Mouse (Mus musculus) CH12.LX (cell line): ENCODE data around the gene Parp3. TPM values are rescaled to one million over a fixed set of nuclear protein-coding genes. Genes with fewer than 3 reads are reported as not detected.

ENCODE experiments used
- DNase-seq: peaks from one replicate; pipeline ENCODE4 v3.0.0-alpha.2; 2013; ENCODE audit errors: extremely low read depth
- H3K27ac ChIP-seq: 2 replicates; pipeline ENCODE4 v1.5.1; 2012; ENCODE audit warnings: low read depth, mild to moderate bottlenecking, control low read depth, moderate library complexity; ENCODE audit not compliant: insufficient read depth
- H3K27me3 ChIP-seq: replicated peaks from 2 replicates; pipeline ENCODE3; 2012; ENCODE audit warnings: inconsistent platforms
- H3K36me3 ChIP-seq, 2 experiments: replicated peaks in 1 of 2; 2 replicates each; pipeline versions ENCODE3 to v1.6.1; 2012; ENCODE audit warnings: inconsistent platforms in 1 of 2, low read length in 1 of 2, mild to moderate bottlenecking in 1 of 2, mixed read lengths in 1 of 2, moderate library complexity in 1 of 2; ENCODE audit not compliant: control insufficient read depth in 1 of 2, insufficient read depth in 1 of 2
- H3K4me1 ChIP-seq, 2 experiments: 2 replicates each; pipeline ENCODE4 v1.6.1; 2012; ENCODE audit warnings: inconsistent platforms in 1 of 2, moderate library complexity in 1 of 2; ENCODE audit not compliant: insufficient read depth in 2 of 2, control insufficient read depth in 1 of 2
- H3K4me2 ChIP-seq: 2 replicates; pipeline ENCODE4 v1.6.1; 2012; ENCODE audit warnings: low read depth, mild to moderate bottlenecking, control low read depth; ENCODE audit not compliant: poor library complexity, insufficient read depth, severe bottlenecking
- H3K4me3 ChIP-seq, 3 experiments: fragments of 150-350 bp in 1 of 3; sonication (generic) in 1 of 3; replicated peaks in 1 of 3; 2 replicates each; pipeline versions ENCODE3 to v1.5.1; 2011 to 2012; ENCODE audit warnings: low read depth in 2 of 3, low read length in 2 of 3, mild to moderate bottlenecking in 2 of 3, moderate library complexity in 2 of 3, control low read depth in 1 of 3, improper control_type of control experiment in 1 of 3, inconsistent platforms in 1 of 3, mixed read lengths in 1 of 3; ENCODE audit not compliant: poor library complexity in 1 of 3
- H3K79me2 ChIP-seq: replicated peaks from 2 replicates; pipeline ENCODE4 v1.6.1; 2012; ENCODE audit warnings: mild to moderate bottlenecking, moderate library complexity; ENCODE audit not compliant: control insufficient read depth, poor library complexity, insufficient read depth, severe bottlenecking; ENCODE audit errors: extremely low read depth
- H3K9ac ChIP-seq: 2 replicates; pipeline ENCODE4 v1.6.1; 2012; ENCODE audit warnings: low read depth, mild to moderate bottlenecking, control low read depth, moderate library complexity; ENCODE audit not compliant: insufficient read depth
- H3K9me3 ChIP-seq: replicated peaks from 2 replicates; pipeline ENCODE3; 2012; ENCODE audit warnings: low read length, inconsistent platforms, mixed read lengths
- CHD1 ChIP-seq: IDR thresholded peaks from 2 replicates; pipeline ENCODE4 v1.6.1; 2012; ENCODE audit warnings: low read depth, low read length, improper control_type of control experiment, inconsistent platforms
- CHD2 ChIP-seq: IDR thresholded peaks from 2 replicates; pipeline ENCODE4 v1.6.1; 2011; ENCODE audit warnings: low read length, improper control_type of control experiment
- CTCF ChIP-seq, 2 experiments: IDR thresholded peaks in 1 of 2; conservative IDR thresholded peaks in 1 of 2; 2 replicates each; pipeline ENCODE4 v1.5.1; 2011 to 2012; ENCODE audit warnings: low read depth in 2 of 2, low read length in 2 of 2, improper control_type of control experiment in 1 of 2, inconsistent platforms in 1 of 2, mild to moderate bottlenecking in 1 of 2, moderate library complexity in 1 of 2
- ELF1 ChIP-seq: IDR thresholded peaks from 2 replicates; pipeline ENCODE4 v1.6.1; 2014; ENCODE audit warnings: low read depth, mild to moderate bottlenecking, inconsistent platforms, low read length, improper control_type of control experiment
- EP300 ChIP-seq: IDR thresholded peaks from 2 replicates; pipeline ENCODE4 v1.6.1; 2011; ENCODE audit warnings: low read length, improper control_type of control experiment
- ETS1 ChIP-seq: conservative IDR thresholded peaks from 2 replicates; pipeline ENCODE4 v1.6.1; 2012; ENCODE audit warnings: low read depth, mild to moderate bottlenecking, inconsistent platforms, low read length, improper control_type of control experiment, moderate library complexity
- GABPA ChIP-seq: IDR thresholded peaks from 2 replicates; pipeline ENCODE4 v1.6.1; 2012; ENCODE audit warnings: low read depth, low read length, improper control_type of control experiment, inconsistent platforms; ENCODE audit not compliant: insufficient replicate concordance
- IRF4 ChIP-seq: IDR thresholded peaks from 2 replicates; pipeline ENCODE4 v1.6.1; 2014; ENCODE audit warnings: low read depth, mild to moderate bottlenecking, inconsistent platforms, low read length, improper control_type of control experiment
- JUN ChIP-seq: IDR thresholded peaks from 2 replicates; pipeline ENCODE4 v1.6.1; 2011; ENCODE audit warnings: low read depth, mild to moderate bottlenecking, low read length, improper control_type of control experiment, moderate library complexity; ENCODE audit not compliant: insufficient read depth
- JUND ChIP-seq: conservative IDR thresholded peaks from 2 replicates; pipeline ENCODE4 v1.6.1; 2011; ENCODE audit warnings: low read depth, low read length, improper control_type of control experiment
- KAT2A ChIP-seq: IDR thresholded peaks from 2 replicates; pipeline ENCODE4 v1.6.1; 2012; ENCODE audit warnings: low read length, improper control_type of control experiment, inconsistent platforms; ENCODE audit not compliant: insufficient replicate concordance
- MAFK ChIP-seq: IDR thresholded peaks from 2 replicates; pipeline ENCODE4 v1.6.1; 2011; ENCODE audit warnings: low read length, improper control_type of control experiment; ENCODE audit not compliant: insufficient replicate concordance
- MAZ ChIP-seq: IDR thresholded peaks from 2 replicates; pipeline ENCODE4 v1.6.1; 2012; ENCODE audit warnings: low read depth, mild to moderate bottlenecking, inconsistent platforms, low read length, improper control_type of control experiment, moderate library complexity
- MEF2A ChIP-seq: IDR thresholded peaks from 2 replicates; pipeline ENCODE4 v1.6.1; 2014; ENCODE audit warnings: low read depth, mild to moderate bottlenecking, inconsistent platforms, low read length, improper control_type of control experiment, borderline replicate concordance
- MXI1 ChIP-seq: IDR thresholded peaks from 2 replicates; pipeline ENCODE4 v1.6.1; 2011; ENCODE audit warnings: mild to moderate bottlenecking, low read depth, low read length, improper control_type of control experiment
- NRF1 ChIP-seq: IDR thresholded peaks from 2 replicates; pipeline ENCODE4 v1.6.1; 2014; ENCODE audit warnings: low read depth, mild to moderate bottlenecking, inconsistent platforms, low read length, improper control_type of control experiment, moderate library complexity
- PAX5 ChIP-seq: IDR thresholded peaks from 2 replicates; pipeline ENCODE4 v1.6.1; 2012; ENCODE audit warnings: low read length, inconsistent platforms, mixed read lengths
- POLR2A ChIP-seq: IDR thresholded peaks from 2 replicates; pipeline ENCODE4 v1.6.1; 2011; ENCODE audit warnings: low read depth, mild to moderate bottlenecking, improper control_type of control experiment, low read length
- RAD21 ChIP-seq: IDR thresholded peaks from 2 replicates; pipeline ENCODE4 v1.6.1; 2011; ENCODE audit warnings: low read depth, mild to moderate bottlenecking, low read length, improper control_type of control experiment, moderate library complexity
- RCOR1 ChIP-seq: conservative IDR thresholded peaks from 2 replicates; pipeline ENCODE4 v1.6.1; 2012; ENCODE audit warnings: low read depth, mild to moderate bottlenecking, inconsistent platforms, low read length, improper control_type of control experiment
- SIN3A ChIP-seq: IDR thresholded peaks from 2 replicates; pipeline ENCODE4 v1.6.1; 2012; ENCODE audit warnings: low read length, improper control_type of control experiment, inconsistent platforms
- UBTF ChIP-seq: IDR thresholded peaks from 2 replicates; pipeline ENCODE4 v1.6.1; 2012; ENCODE audit warnings: low read depth, mild to moderate bottlenecking, inconsistent platforms, low read length, improper control_type of control experiment, moderate library complexity
- USF2 ChIP-seq: conservative IDR thresholded peaks from 2 replicates; pipeline ENCODE4 v1.6.1; 2011; ENCODE audit warnings: low read depth, low read length, improper control_type of control experiment
- ZNF384 ChIP-seq: IDR thresholded peaks from 2 replicates; pipeline ENCODE4 v1.6.1; 2012; ENCODE audit warnings: low read depth, low read length, improper control_type of control experiment, inconsistent platforms
- dilution Hi-C: fragments of 300-500 bp; cut with MboI; formaldehyde crosslinking; loops from 2 replicates; pipeline ENCODE4 v1.14.3; 2020; ENCODE audit warnings: low sequenced_read_pairs; ENCODE audit not compliant: extremely low pct_unique_long_range_greater_than_20kb, extremely low pct_ligation_motif_present
- in situ Hi-C: fragments of 300-500 bp; cut with MboI; formaldehyde crosslinking; loops from 3 replicates; pipeline ENCODE4 v1.14.3; 2019; ENCODE audit warnings: low sequenced_read_pairs, low pct_ligation_motif_present, low pct_unique_long_range_greater_than_20kb, mixed read lengths
- polyA plus RNA-seq: library from polyadenylated mRNA; unstranded; fragments of >175 nt; gene quantifications from 2 replicates; pipeline ENCODE4 v1.2.1, GENCODE M21; 2012; ENCODE audit warnings: low read depth; ENCODE audit not compliant: insufficient read length
- total RNA-seq, 2 experiments: library from RNA; depleted of rRNA; stranded (reverse); fragments of 300-350 nt in 1 of 2; fragments of >200 nt in 1 of 2; gene quantifications; 2 replicates each; pipeline ENCODE4 v1.2.3; 2012 to 2014

The Parp3 gene
- total and polyA plus RNA-seq, 3 experiments = 10.3 to 24.6 (median 12.9) TPM

GRCm38 (mm10) chr9:106421033-106421864, 55.5 kb downstream of the Parp3 start:
- no peak for DNase-seq
- no peaks in the 10 kb centered on the region for H3K9me3 ChIP-seq
- no peaks in the 10 kb centered on the region for H3K79me2 ChIP-seq
- H3K4me3 ChIP-seq = no peak overlapping the region
- peaks cover 0 to 5% of the 10 kb centered on the region in 2 experiments; a peak in 1 of 4 replicates for H3K4me1 ChIP-seq
- dilution Hi-C loops = no loop called here
- H3K27ac ChIP-seq = no peak overlapping the region
- in situ Hi-C loops = no loop called here
- peaks cover 3% of the 10 kb centered on the region for H3K27me3 ChIP-seq
- H3K9ac ChIP-seq = no peak overlapping the region
- H3K4me2 ChIP-seq = no peak overlapping the region
- TF ChIP-seq UBTF (no peak), JUND (no peak), POLR2A (no peak), CTCF (conservative IDR thresholded peaks at IDR 0.05 in 1 of 2, IDR thresholded peaks at IDR 0.05 in 1 of 2; ENCODE audit: low read depth in 2 of 2, low read length in 2 of 2) (no peak), RAD21 (no peak), GABPA (no peak), JUN (no peak), USF2 (no peak), CHD2 (no peak), RCOR1 (no peak), MAZ (no peak), MEF2A (no peak), CHD1 (no peak), ZNF384 (no peak), PAX5 (no peak), ELF1 (no peak), EP300 (no peak)
- no peaks in the 10 kb centered on the region for H3K36me3 ChIP-seq

DNA sequence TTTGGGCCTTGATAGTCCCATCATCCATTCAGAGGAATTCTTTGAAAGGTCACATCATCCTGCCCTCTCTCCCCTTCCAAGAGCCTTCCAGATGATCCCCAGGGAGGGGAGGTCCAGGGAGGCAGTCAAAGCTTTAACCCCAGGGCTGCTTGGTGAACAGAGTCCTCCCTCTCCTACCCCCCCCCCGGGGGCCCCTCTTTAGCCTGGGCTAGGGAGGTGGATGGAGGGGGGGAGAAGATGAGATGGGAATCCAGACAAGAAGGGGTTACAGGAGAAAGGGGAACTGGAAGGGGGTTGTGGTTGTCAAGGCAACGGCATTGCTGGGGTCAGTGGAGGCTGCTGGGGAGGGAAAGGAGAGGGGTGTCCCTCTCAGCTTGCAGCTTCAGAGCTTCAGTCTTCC, 56.1 kb downstream of the Parp3 start:
- no peak overlapping the region for H3K4me2 ChIP-seq
- no peak overlapping the region for H3K9ac ChIP-seq
- H3K9me3 ChIP-seq = no peaks in the 10 kb centered on the region
- no peak for DNase-seq
- H3K4me1 ChIP-seq = peaks cover 0 to 5% of the 10 kb centered on the region in 2 experiments; a peak in 1 of 4 replicates
- H3K36me3 ChIP-seq = no peaks in the 10 kb centered on the region
- in situ Hi-C loops (no loop called here), dilution Hi-C loops (no loop called here)
- peaks cover 3% of the 10 kb centered on the region for H3K27me3 ChIP-seq
- H3K79me2 ChIP-seq = no peaks in the 10 kb centered on the region
- no peak overlapping the region for H3K27ac ChIP-seq
- TF ChIP-seq NRF1 (no peak), USF2 (no peak), SIN3A (no peak), MXI1 (no peak), CHD1 (no peak), GABPA (no peak), IRF4 (no peak), ETS1 (no peak), KAT2A (no peak), CHD2 (no peak), JUND (no peak), MAFK (no peak), PAX5 (no peak)
- no peak overlapping the region for H3K4me3 ChIP-seq
